Mouse (Mus musculus) thymus, adult 2 months (tissue): Measurements from ENCODE around the gene Nkd2.

ENCODE experiments used
- CTCF ChIP-seq: fragments of 200-500 bp; IDR thresholded peaks from 2 replicates; pipeline ENCODE4 v1.5.1; 2012; ENCODE audit warnings: mild to moderate bottlenecking, control low read depth, low read length, moderate library complexity, borderline replicate concordance; ENCODE audit not compliant: control insufficient read depth, poor library complexity, insufficient read depth; ENCODE audit errors: extremely low read depth
- POLR2A ChIP-seq: fragments of 200-500 bp; IDR thresholded peaks from 2 replicates; pipeline ENCODE4 v1.6.1; 2012; ENCODE audit warnings: mild to moderate bottlenecking, low read length, control low read depth, moderate library complexity; ENCODE audit not compliant: control insufficient read depth, poor library complexity, insufficient read depth; ENCODE audit errors: extremely low read depth

- TF ChIP-seq CTCF: no peak
- TF ChIP-seq POLR2A: no peak
Measured at GRCm38 (mm10) chr13:73885656-73886055, 38.2 kb upstream of the Nkd2 start.
